Mouse (Mus musculus): ENCODE results near the gene Ecsit. TPM values are rescaled to one million over a fixed set of nuclear protein-coding genes. Genes with fewer than 3 reads are reported as not detected.
A peak's percentile ranks its signal among the peaks of the same experiment; 100 is the strongest.

The Ecsit gene
- polyA plus RNA-seq, 2 experiments, result 30.6 to 37.5 TPM

GRCm38 (mm10) chr9:22051161-22051957, 33.9 kb downstream of the Ecsit start:
- WGBS, result 2% methylated on average over 52 of the region's 67 CpGs
- no peak for DNase-seq (ENCODE audit: low spot score)
- peaks cover 13% of the 10 kb centered on the region for H3K4me1 ChIP-seq (ENCODE audit: control insufficient read depth, insufficient read depth, low read length)
- peak overlapping the region; percentile 31 for H3K4me3 ChIP-seq (replicated peaks; ENCODE audit: low read length)
- no peak overlapping the region for H3K9ac ChIP-seq (ENCODE audit: low read depth, low read length, severe bottlenecking)
- H3K4me2 ChIP-seq (replicated peaks; ENCODE audit: low read depth, low read length, severe bottlenecking), result peak overlapping the region; percentile 53
- H3K36me3 ChIP-seq (ENCODE audit: control insufficient read depth, insufficient read depth, low read length), result no peaks in the 10 kb centered on the region
- H3K27ac ChIP-seq (replicated peaks; ENCODE audit: low read depth, low read length), result no peak overlapping the region
- TF ChIP-seq POLR2A (IDR thresholded peaks at IDR 0.05; ENCODE audit: borderline replicate concordance, extremely low read depth, insufficient read depth, insufficient read length), result no peak
- H3K27me3 ChIP-seq (ENCODE audit: control insufficient read depth, insufficient read depth, low read length), result peaks cover 70% of the 10 kb centered on the region
- ATAC-seq (ENCODE audit: low FRiP score, low read depth), result no peak
- H3K9me3 ChIP-seq (ENCODE audit: control insufficient read depth, low read length), result no peaks in the 10 kb centered on the region

DNA sequence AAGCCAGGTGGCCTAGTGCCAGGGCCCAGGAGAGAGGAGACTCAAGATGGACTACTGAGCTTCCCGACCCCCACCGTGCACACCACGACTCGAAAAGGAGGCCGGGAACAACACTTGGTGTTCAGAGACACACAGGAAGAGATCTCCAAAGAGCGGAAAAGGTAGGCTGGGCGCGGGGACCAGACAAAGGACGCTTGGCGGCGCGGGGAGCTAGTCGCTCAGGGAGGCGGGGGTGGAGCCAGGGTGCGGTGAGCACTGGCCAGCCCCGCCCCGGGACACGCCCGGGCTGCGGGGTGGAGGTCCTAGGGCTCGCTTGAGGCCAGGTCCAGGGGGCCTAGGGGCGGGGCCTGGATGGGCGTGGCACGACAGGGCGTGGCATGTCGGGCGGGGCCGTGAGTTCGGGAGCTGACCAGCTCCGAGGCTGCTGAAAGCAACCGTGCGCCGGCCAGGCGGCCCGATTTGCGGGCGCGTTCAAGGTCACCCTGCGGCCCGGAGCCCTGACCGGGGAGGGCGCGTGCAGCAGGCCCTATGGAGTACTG, 34.8 kb downstream of the Ecsit start:
- WGBS, result 1% methylated on average over 36 of the region's 43 CpGs
- H3K4me3 ChIP-seq (replicated peaks; ENCODE audit: low read length), result peak overlapping the region; percentile 31
- no peak for ATAC-seq (ENCODE audit: low FRiP score, low read depth)
- peak overlapping the region; percentile 53 for H3K4me2 ChIP-seq (replicated peaks; ENCODE audit: low read depth, low read length, severe bottlenecking)
- DNase-seq (ENCODE audit: low spot score), result no peak
- no peak overlapping the region for H3K9ac ChIP-seq (ENCODE audit: low read depth, low read length, severe bottlenecking)
- no peaks in the 10 kb centered on the region for H3K9me3 ChIP-seq (ENCODE audit: control insufficient read depth, low read length)
- no peak overlapping the region for H3K27ac ChIP-seq (replicated peaks; ENCODE audit: low read depth, low read length)
- peaks cover 61% of the 10 kb centered on the region for H3K27me3 ChIP-seq (ENCODE audit: control insufficient read depth, insufficient read depth, low read length)
- peaks cover 13% of the 10 kb centered on the region for H3K4me1 ChIP-seq (ENCODE audit: control insufficient read depth, insufficient read depth, low read length)
- no peak for TF ChIP-seq POLR2A (IDR thresholded peaks at IDR 0.05; ENCODE audit: borderline replicate concordance, extremely low read depth, insufficient read depth, insufficient read length)
- no peaks in the 10 kb centered on the region for H3K36me3 ChIP-seq (ENCODE audit: control insufficient read depth, insufficient read depth, low read length)

DNA sequence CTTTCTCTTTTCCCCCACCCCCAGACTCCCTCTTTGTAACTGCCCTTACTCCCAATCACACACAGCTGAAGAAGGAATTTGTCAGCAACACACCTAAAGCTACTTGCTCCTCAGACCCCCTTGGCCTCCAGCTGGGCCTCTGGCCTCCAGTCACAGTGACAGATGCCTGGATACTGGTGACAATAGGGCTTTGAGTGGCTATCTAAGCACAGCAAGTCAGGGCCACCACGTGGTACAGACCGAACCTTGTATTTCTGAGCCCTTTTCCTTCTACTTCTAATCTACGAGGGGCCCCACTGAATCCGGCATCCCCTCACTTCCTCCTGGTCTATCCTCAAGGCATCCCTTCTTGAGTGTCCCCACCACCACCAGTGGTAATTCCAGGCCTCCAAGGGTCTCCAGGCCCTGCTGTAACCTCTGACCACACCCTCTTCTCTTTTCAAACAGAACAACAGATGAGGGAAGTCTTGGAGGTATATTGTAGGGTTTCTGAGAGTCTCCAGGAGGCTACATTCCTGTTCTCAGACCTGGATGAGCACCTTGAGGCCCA, 35.4 kb downstream of the Ecsit start:
- ATAC-seq (ENCODE audit: low FRiP score, low read depth) (no peak), DNase-seq (ENCODE audit: low spot score) (no peak)
- Histone ChIP-seq H3K27ac (replicated peaks; ENCODE audit: low read depth, low read length) (no peak overlapping the region), H3K27me3 (ENCODE audit: control insufficient read depth, insufficient read depth, low read length) (peaks cover 55% of the 10 kb centered on the region), H3K4me2 (replicated peaks; ENCODE audit: low read depth, low read length, severe bottlenecking) (no peak overlapping the region), H3K36me3 (ENCODE audit: control insufficient read depth, insufficient read depth, low read length) (no peaks in the 10 kb centered on the region), H3K9me3 (ENCODE audit: control insufficient read depth, low read length) (no peaks in the 10 kb centered on the region), H3K9ac (ENCODE audit: low read depth, low read length, severe bottlenecking) (no peak overlapping the region), H3K4me1 (ENCODE audit: control insufficient read depth, insufficient read depth, low read length) (peaks cover 13% of the 10 kb centered on the region), H3K4me3 (replicated peaks; ENCODE audit: low read length) (no peak overlapping the region)
- WGBS, result 52% methylated on average over 4 of the region's 4 CpGs
- no peak for TF ChIP-seq POLR2A (IDR thresholded peaks at IDR 0.05; ENCODE audit: borderline replicate concordance, extremely low read depth, insufficient read depth, insufficient read length)

- no peaks in the 10 kb centered on the region for H3K9me3 ChIP-seq (ENCODE audit: control insufficient read depth, low read length)
- DNase-seq (ENCODE audit: low spot score), result no peak
- TF ChIP-seq POLR2A (IDR thresholded peaks at IDR 0.05; ENCODE audit: borderline replicate concordance, extremely low read depth, insufficient read depth, insufficient read length), result no peak
- no peaks in the 10 kb centered on the region for H3K36me3 ChIP-seq (ENCODE audit: control insufficient read depth, insufficient read depth, low read length)
- peaks cover 50% of the 10 kb centered on the region for H3K27me3 ChIP-seq (ENCODE audit: control insufficient read depth, insufficient read depth, low read length)
- ATAC-seq (ENCODE audit: low FRiP score, low read depth), result no peak
- no peak overlapping the region for H3K4me2 ChIP-seq (replicated peaks; ENCODE audit: low read depth, low read length, severe bottlenecking)
- H3K4me3 ChIP-seq (replicated peaks; ENCODE audit: low read length), result no peak overlapping the region
- 82% methylated on average over 11 of the region's 11 CpGs for WGBS
- no peak overlapping the region for H3K27ac ChIP-seq (replicated peaks; ENCODE audit: low read depth, low read length)
- H3K4me1 ChIP-seq (ENCODE audit: control insufficient read depth, insufficient read depth, low read length), result peaks cover 13% of the 10 kb centered on the region
- no peak overlapping the region for H3K9ac ChIP-seq (ENCODE audit: low read depth, low read length, severe bottlenecking)
These were observed 35.9 kb downstream of the Ecsit start for GRCm38 (mm10) chr9:22049315-22049714.

- Histone ChIP-seq H3K36me3 (ENCODE audit: control insufficient read depth, insufficient read depth, low read length) (no peaks in the 10 kb centered on the region), H3K4me3 (replicated peaks; ENCODE audit: low read length) (no peak overlapping the region), H3K9ac (ENCODE audit: low read depth, low read length, severe bottlenecking) (no peak overlapping the region), H3K4me1 (ENCODE audit: control insufficient read depth, insufficient read depth, low read length) (peaks cover 13% of the 10 kb centered on the region), H3K27me3 (ENCODE audit: control insufficient read depth, insufficient read depth, low read length) (peaks cover 35% of the 10 kb centered on the region), H3K27ac (replicated peaks; ENCODE audit: low read depth, low read length) (no peak overlapping the region), H3K9me3 (ENCODE audit: control insufficient read depth, low read length) (no peaks in the 10 kb centered on the region), H3K4me2 (replicated peaks; ENCODE audit: low read depth, low read length, severe bottlenecking) (no peak overlapping the region)
- WGBS, result 51% methylated on average over 9 of the region's 9 CpGs
- DNase-seq (ENCODE audit: low spot score), result no peak
- no peak for TF ChIP-seq POLR2A (IDR thresholded peaks at IDR 0.05; ENCODE audit: borderline replicate concordance, extremely low read depth, insufficient read depth, insufficient read length)
- ATAC-seq (ENCODE audit: low FRiP score, low read depth), result no peak
These were observed 37.9 kb downstream of the Ecsit start for GRCm38 (mm10) chr9:22047329-22047728.

Measured in limb, embryonic 14.5 days (tissue).